Mouse (Mus musculus) testis, adult 2 months (tissue): ENCODE results near the gene Snw1.

ENCODE experiments used
- CTCF ChIP-seq: fragments of 200-500 bp; IDR thresholded peaks from 2 replicates; pipeline ENCODE4 v1.5.1; 2012; ENCODE audit warnings: low read depth, mild to moderate bottlenecking, inconsistent platforms, low read length, moderate library complexity; ENCODE audit not compliant: control insufficient read depth, insufficient read depth, insufficient replicate concordance
- POLR2A ChIP-seq: fragments of 200-500 bp; IDR thresholded peaks from 2 replicates; pipeline ENCODE4 v1.6.1; 2012; ENCODE audit warnings: low read depth, mild to moderate bottlenecking, inconsistent platforms, low read length, moderate library complexity; ENCODE audit not compliant: control insufficient read depth

DNA sequence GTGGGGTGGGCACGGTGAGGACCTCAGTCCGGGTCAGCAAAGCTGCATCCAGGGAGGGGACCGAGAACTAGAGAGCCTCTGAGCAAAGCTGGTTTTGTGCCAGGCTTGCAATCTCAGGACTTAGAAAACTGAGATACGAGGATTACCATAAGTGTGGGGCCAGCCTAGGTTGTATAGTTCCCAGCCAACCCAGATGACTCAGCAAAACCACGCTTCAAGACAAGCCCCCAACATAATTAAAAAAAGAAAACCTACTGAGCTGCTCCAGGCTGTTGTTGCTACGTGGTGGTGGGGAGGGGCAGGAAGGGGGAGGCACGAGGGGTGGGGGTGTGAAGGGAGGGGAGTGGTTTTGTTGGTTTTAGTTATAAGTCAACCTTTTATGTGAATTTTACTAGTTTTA is 61.1 kb downstream of the Snw1 start:
- no peak for TF ChIP-seq CTCF
- no peak for TF ChIP-seq POLR2A
